Mouse (Mus musculus): ENCODE measurements at regions not wholly inside any gene's neighbourhood (a gene's known extent, or its start where the extent isn't known, plus 50 kb on each side); places are given as distances from the start of the nearest gene placed in this dataset.

DNA sequence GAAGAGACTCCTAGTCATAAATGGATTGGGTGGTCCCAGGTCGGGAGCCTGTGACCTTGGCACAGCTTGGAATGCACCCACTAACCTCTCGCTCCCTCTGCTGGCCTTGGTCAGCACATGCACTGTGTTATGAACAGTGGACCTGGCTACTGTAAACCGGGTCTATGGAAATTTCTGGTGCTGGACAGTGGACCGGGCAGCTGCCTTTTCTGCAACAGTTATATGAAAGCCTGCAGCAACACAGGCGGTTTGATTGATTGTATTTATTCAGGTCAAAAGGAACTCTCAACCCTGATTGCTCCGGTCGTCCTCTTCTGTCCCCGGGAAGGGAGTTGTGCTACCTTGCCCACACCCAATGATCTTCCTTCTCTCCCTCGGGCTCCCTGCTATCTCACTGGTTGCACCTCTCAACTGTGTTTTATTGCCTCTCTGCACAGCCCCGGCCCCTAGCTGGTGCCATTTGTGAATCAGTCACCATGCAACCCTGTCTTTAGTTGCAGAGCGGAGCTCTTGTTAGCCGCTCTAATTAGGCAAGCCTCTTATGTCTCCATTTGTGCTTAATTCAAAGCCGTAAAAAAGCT lies 99.6 kb upstream of the Slc25a26 start:
- H3K27me3 ChIP-seq (replicated peaks): no peaks in the 10 kb centered on the region
- H3K27ac ChIP-seq (ENCODE audit: insufficient read depth, low read depth): no peak overlapping the region
- no peak overlapping the region for H3K9ac ChIP-seq (ENCODE audit: insufficient read depth, low read depth)
- in situ Hi-C loops (cut with MboI; ENCODE audit: low pct_ligation_motif_present, low pct_unique_long_range_greater_than_20kb, low sequenced_read_pairs): no loop called here
- TF ChIP-seq TCF12 (IDR thresholded peaks at IDR 0.05; ENCODE audit: low read depth, low read length) (no peak), MEF2A (IDR thresholded peaks at IDR 0.05; ENCODE audit: borderline replicate concordance, low read depth, low read length) (no peak), EP300 (IDR thresholded peaks at IDR 0.05; ENCODE audit: low read length) (no peak), MXI1 (IDR thresholded peaks at IDR 0.05; ENCODE audit: low read depth, low read length) (no peak), KAT2A (IDR thresholded peaks at IDR 0.05; ENCODE audit: insufficient replicate concordance, low read length) (no peak), CHD1 (IDR thresholded peaks at IDR 0.05; ENCODE audit: low read depth, low read length) (no peak), UBTF (IDR thresholded peaks at IDR 0.05; ENCODE audit: low read depth, low read length) (no peak), USF1 (IDR thresholded peaks at IDR 0.05; ENCODE audit: low read depth, low read length) (no peak)
- H3K36me3 ChIP-seq (replicated peaks in 1 of 2; ENCODE audit: control insufficient read depth in 1 of 2, insufficient read depth in 1 of 2, low read length in 1 of 2): no peaks in the 10 kb centered on the region
- H3K4me3 ChIP-seq (replicated peaks in 1 of 3; ENCODE audit: low read depth in 2 of 3, low read length in 2 of 3, poor library complexity in 1 of 3): no peak overlapping the region
- peaks cover 67% of the 10 kb centered on the region for H3K9me3 ChIP-seq (replicated peaks; ENCODE audit: low read length)
- dilution Hi-C loops (cut with MboI; ENCODE audit: extremely low pct_ligation_motif_present, extremely low pct_unique_long_range_greater_than_20kb, low sequenced_read_pairs): no loop called here
- no peaks in the 10 kb centered on the region for H3K4me1 ChIP-seq (ENCODE audit: control insufficient read depth in 1 of 2, insufficient read depth in 2 of 2)
- no peak overlapping the region for H3K4me2 ChIP-seq (ENCODE audit: insufficient read depth, low read depth, poor library complexity, severe bottlenecking)
- H3K79me2 ChIP-seq (replicated peaks; ENCODE audit: control insufficient read depth, extremely low read depth, insufficient read depth, poor library complexity, severe bottlenecking): no peaks in the 10 kb centered on the region
- no peak for DNase-seq (ENCODE audit: extremely low read depth)

DNA sequence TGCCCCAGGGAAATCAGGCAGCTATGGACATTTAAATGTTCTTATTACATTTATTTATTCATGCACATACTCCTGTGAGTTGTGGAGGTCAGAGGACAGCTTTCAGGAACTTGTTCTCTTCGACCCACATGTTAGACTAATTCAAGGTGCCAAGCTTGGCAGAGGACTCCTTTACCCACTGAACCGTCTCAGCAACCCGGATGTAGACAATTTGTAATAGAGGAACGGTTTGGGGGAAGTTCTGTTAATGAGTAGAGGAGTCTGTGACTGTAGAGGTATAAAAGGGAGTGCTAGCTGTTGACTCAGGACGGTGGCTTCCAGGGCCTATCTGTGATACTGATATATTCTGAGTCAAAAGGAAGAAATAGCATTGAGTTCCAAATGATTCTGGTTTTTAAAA lies 107.4 kb upstream of the Magi1 start:
- no peak for DNase-seq (ENCODE audit: extremely low read depth)
- Histone ChIP-seq H3K4me1 (ENCODE audit: control insufficient read depth in 1 of 2, insufficient read depth in 2 of 2) (no peaks in the 10 kb centered on the region), H3K79me2 (replicated peaks; ENCODE audit: control insufficient read depth, extremely low read depth, insufficient read depth, poor library complexity, severe bottlenecking) (no peaks in the 10 kb centered on the region), H3K9ac (ENCODE audit: insufficient read depth, low read depth) (no peak overlapping the region), H3K27me3 (replicated peaks) (no peaks in the 10 kb centered on the region), H3K9me3 (replicated peaks; ENCODE audit: low read length) (peaks cover 63% of the 10 kb centered on the region), H3K36me3 (replicated peaks in 1 of 2; ENCODE audit: control insufficient read depth in 1 of 2, insufficient read depth in 1 of 2, low read length in 1 of 2) (no peaks in the 10 kb centered on the region), H3K4me3 (replicated peaks in 1 of 3; ENCODE audit: low read depth in 2 of 3, low read length in 2 of 3, poor library complexity in 1 of 3) (no peak overlapping the region), H3K27ac (ENCODE audit: insufficient read depth, low read depth) (no peak overlapping the region), H3K4me2 (ENCODE audit: insufficient read depth, low read depth, poor library complexity, severe bottlenecking) (no peak overlapping the region)
- TF ChIP-seq NELFE (IDR thresholded peaks at IDR 0.05; ENCODE audit: low read depth, low read length): no peak
- TF ChIP-seq JUND (conservative IDR thresholded peaks at IDR 0.05; ENCODE audit: low read depth, low read length): no peak
- TF ChIP-seq POLR2A (IDR thresholded peaks at IDR 0.05; ENCODE audit: low read depth, low read length): no peak
- no peak for TF ChIP-seq NRF1 (IDR thresholded peaks at IDR 0.05; ENCODE audit: low read depth, low read length)
- TF ChIP-seq EP300 (IDR thresholded peaks at IDR 0.05; ENCODE audit: low read length): no peak
- TF ChIP-seq UBTF (IDR thresholded peaks at IDR 0.05; ENCODE audit: low read depth, low read length): no peak
- no peak for TF ChIP-seq MAFK (IDR thresholded peaks at IDR 0.05; ENCODE audit: insufficient replicate concordance, low read length)
- TF ChIP-seq ZNF384 (IDR thresholded peaks at IDR 0.05; ENCODE audit: low read depth, low read length): no peak
- TF ChIP-seq MXI1 (IDR thresholded peaks at IDR 0.05; ENCODE audit: low read depth, low read length): no peak
- TF ChIP-seq MAZ (IDR thresholded peaks at IDR 0.05; ENCODE audit: low read depth, low read length): no peak
- no peak for TF ChIP-seq MEF2A (IDR thresholded peaks at IDR 0.05; ENCODE audit: borderline replicate concordance, low read depth, low read length)
- no peak for TF ChIP-seq KAT2A (IDR thresholded peaks at IDR 0.05; ENCODE audit: insufficient replicate concordance, low read length)
- TF ChIP-seq TBP (conservative IDR thresholded peaks at IDR 0.05; ENCODE audit: low read depth, low read length): no peak
- TF ChIP-seq CHD2 (IDR thresholded peaks at IDR 0.05; ENCODE audit: low read length): no peak
- TF ChIP-seq USF2 (conservative IDR thresholded peaks at IDR 0.05; ENCODE audit: low read depth, low read length): no peak
- no peak for TF ChIP-seq BHLHE40 (IDR thresholded peaks at IDR 0.05; ENCODE audit: low read depth, low read length)
- no peak for TF ChIP-seq GABPA (IDR thresholded peaks at IDR 0.05; ENCODE audit: insufficient replicate concordance, low read depth, low read length)
- no peak for TF ChIP-seq CTCF (conservative IDR thresholded peaks at IDR 0.05 in 1 of 2, IDR thresholded peaks at IDR 0.05 in 1 of 2; ENCODE audit: low read depth in 2 of 2, low read length in 2 of 2)
- no peak for TF ChIP-seq IRF4 (IDR thresholded peaks at IDR 0.05; ENCODE audit: low read depth, low read length)
- dilution Hi-C loops (cut with MboI; ENCODE audit: extremely low pct_ligation_motif_present, extremely low pct_unique_long_range_greater_than_20kb, low sequenced_read_pairs): no loop called here
- in situ Hi-C loops (cut with MboI; ENCODE audit: low pct_ligation_motif_present, low pct_unique_long_range_greater_than_20kb, low sequenced_read_pairs): no loop called here

Data from CH12.LX (cell line).